Mouse (Mus musculus) right cerebral cortex, postnatal 14 days (tissue): Measurements from ENCODE around the gene Pfkp.

ENCODE experiments used
- DNase-seq: peaks from one replicate; pipeline ENCODE4 v3.0.0; 2022

The Pfkp gene

GRCm38 (mm10) chr13:6648669-6649233, at the start of gene Pfkp:
TSS of gene Pfkp (minus strand) at chr13:6648777.
- peak; percentile 96 for DNase-seq

- no peak for DNase-seq
These were observed 42.0 kb upstream of the Pfkp start for GRCm38 (mm10) chr13:6690607-6691006.

GRCm38 (mm10) chr13:6689962-6690361, 41.4 kb upstream of the Pfkp start:
- DNase-seq, result peak; percentile 54

DNA sequence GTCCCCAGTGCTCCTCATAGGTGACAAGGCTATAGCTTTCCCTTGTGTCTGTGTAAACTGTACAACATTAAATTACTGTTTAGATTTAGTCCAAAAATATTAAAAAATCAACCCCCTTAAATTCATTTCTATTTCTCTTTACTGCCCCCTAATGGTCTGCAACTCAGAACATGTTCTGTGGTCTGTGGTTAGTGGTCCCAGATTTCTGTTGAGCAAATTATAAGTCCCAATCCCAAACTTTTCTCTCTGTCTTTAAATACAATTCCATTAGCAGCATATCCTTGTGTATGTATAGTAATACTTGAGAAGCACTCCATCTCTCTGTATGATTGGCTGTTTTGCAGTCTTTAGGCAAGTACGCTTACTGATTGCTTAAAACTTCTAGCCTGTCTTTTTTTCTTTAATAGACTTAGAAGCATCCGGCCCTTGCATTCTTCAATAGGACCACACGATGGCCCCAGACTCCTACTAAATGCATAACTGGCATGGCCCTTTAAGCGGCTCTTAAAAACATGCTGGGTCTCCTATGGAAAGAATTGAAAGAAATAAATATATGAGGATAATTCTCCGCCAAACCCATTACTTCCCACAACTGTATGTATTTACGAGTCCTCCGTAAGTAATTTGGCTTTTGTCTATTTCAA, 40.3 kb upstream of the Pfkp start:
- peak; percentile 53 for DNase-seq

DNA sequence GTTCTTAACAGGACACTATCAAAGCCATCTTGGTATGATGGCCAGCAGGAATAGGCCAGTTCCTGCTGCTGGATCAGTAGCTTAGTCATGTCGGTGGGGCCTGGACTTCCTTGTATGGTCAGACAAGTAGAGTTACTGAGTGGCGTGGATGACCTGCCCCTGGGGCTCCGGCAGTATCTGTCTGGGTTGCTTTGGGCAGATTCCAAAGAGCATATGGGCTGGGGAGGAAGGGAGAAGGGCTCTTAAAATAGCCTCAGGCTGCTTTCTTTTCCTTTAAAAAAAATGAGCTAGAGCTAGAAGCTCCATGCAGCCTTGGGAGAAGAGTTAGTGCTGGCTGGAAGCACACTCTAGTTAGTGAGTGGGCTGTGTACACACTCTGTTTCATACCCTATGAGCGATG, 18.3 kb upstream of the Pfkp start:
- DNase-seq, result no peak

DNA sequence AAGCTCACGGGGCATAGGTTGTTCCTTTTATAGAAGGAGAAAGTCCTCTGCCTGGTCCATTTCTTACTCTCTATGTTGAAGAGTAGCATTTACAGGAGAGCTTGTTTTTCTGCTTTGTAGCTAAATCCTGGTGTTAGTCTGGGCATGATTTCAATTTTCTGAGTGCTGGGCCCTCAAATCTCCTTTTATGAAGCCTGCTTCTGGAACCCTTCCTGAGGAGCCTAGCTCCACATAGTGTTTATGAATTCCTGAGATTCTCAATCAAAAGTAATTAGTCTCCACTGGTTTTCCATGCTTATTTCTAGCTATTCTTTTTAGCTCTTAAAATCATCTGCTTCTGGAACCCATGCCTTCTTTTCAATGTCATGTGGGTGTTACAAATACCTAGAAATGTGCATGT, 16.9 kb upstream of the Pfkp start:
- DNase-seq, result no peak

- no peak for DNase-seq
These were observed 15.6 kb upstream of the Pfkp start for GRCm38 (mm10) chr13:6664216-6664615.

GRCm38 (mm10) chr13:6659314-6659713, 10.7 kb upstream of the Pfkp start:
- DNase-seq, result peak; percentile 45

DNA sequence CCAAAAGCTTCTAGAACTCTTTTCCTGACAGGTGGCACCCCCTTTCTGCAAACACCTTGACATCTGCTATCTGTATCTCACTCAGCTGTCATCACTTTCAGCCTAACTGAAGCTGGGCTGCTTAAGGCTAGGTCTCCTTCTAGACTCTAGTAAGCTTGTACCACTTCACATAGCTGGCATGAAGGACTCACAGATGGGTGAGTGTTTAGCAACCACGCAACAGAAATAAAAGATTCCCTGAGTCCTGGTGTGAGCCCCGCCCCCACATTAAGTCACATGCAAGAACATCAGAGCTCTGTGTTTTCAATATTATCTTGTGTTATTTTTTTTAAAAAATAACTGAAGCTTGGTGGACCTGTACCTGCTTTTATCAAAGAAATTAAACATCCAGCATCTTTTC, 8.7 kb upstream of the Pfkp start:
- DNase-seq, result peak; percentile 28

- DNase-seq, result no peak
These were observed 965 bp upstream of the Pfkp start for GRCm38 (mm10) chr13:6649542-6649941.

DNA sequence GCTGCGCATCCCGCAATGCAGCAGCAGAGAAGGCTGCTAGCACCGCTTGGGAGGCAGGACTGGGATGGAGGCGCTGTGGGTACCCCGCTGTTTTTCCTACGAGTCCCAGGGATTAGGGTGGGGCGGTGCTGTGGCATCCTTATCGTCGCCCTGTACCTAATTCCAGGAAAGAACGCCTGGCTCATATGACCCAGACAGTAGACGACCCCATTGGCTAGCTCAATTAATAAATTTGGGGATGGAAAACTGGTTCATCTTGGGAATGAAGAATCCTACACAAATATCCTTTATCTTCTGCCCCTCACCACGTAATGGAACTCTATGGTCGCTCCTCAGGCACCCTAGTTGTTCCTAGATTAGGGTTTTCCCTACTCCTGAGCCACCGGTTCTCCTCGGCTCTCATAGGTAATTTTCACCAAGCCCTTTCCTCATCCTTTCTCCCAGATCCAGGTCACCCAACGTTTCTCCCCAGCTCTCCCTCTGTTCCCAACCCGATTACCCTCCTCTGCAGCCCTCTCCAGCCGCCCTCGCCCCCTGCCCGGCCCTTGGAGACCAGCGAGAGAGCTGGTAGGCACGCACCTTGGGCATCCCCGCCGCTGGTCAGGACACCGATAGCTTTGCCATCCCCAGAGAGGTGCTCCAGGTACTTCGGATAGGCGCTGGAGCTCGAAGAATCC, 447 bp downstream of the Pfkp start:
- peak; percentile 47 for DNase-seq

- DNase-seq, result peak; percentile 53
These were observed 1.2 kb downstream of the Pfkp start for GRCm38 (mm10) chr13:6647067-6647991.

DNA sequence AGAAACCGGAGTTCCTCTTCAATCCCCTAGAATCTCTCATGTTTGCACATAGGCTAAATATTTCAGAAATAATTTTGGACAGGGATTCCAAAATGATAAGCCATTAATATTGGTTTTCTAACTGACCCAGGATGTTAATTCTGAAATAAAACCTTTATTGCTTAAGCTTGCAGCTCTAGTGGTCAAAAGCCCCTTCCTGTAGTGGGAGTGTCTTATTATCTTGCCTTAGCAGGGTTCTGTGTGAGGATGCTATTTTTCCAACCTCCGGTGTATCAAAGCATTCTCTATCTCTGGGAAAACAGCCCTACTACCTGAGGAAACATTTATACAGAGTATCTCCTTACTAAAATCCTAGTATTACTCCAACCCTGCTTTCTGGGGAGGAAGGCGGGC, 1.9 kb downstream of the Pfkp start:
- no peak for DNase-seq

DNA sequence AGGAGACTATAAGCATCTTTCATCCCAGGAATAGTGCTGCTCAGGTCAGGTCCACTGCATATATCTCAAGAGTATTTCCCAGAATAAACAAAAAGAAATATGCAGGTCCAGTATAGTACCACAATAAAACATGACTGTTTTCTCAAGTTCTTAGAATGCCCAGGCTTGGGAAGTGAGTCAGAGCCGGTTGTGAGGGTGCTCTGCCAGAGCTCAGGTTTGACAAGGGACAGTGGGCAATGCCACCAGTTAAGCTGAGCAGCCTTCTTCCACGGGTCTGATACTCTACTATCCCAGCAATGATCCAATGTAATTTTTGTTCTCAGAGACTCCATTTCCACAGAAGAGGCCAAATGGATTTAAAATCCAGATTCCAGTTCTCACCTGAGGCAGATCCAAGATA, 2.3 kb downstream of the Pfkp start:
- no peak for DNase-seq

- no peak for DNase-seq
These were observed 4.6 kb downstream of the Pfkp start for GRCm38 (mm10) chr13:6643968-6644367.

GRCm38 (mm10) chr13:6643026-6643425, 5.6 kb downstream of the Pfkp start:
- DNase-seq, result no peak

DNA sequence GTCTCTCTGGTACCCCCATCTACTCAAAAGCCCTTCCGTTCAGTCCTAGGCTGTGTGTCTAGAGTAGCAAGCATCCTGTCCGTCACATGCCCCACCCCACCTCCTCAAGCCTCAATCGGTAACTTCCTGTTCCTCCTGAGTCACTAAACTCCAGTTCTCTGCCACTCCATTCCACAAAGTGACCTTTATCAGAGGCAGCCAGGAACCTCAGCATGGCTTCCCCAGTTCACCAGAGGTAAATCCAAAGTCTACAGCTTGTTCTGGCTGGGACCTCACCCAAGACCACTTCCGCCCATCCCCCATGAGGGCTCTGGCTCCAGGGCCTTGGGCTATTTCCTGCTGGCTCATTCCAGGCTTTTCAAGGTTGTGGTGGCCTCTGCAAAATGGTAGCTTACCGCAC, 6.1 kb downstream of the Pfkp start:
- DNase-seq, result no peak

GRCm38 (mm10) chr13:6641497-6641896, 7.1 kb downstream of the Pfkp start:
- DNase-seq, result no peak

- no peak for DNase-seq
These were observed 9.0 kb downstream of the Pfkp start for GRCm38 (mm10) chr13:6639507-6640030.

GRCm38 (mm10) chr13:6638976-6639375, 9.6 kb downstream of the Pfkp start:
- DNase-seq, result no peak

DNA sequence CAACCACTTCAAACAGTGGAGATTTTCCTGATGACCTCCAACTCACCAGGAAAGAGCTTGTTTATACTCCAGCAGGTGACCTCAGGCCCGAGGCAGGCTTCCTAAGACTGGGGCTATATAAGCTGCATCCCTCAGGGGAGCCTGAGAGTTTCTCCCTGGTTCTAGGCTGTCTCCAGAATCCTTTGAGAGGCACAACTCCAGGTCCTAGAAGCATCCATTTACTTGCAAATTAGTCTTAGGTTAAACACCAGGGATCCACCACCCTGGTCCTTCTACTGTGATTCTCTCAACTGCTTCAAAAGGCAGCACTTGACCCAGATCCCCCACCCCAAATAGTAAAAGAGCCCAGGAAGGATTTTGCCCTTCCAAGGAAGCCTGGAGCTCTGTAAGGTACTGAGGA, 10.2 kb downstream of the Pfkp start:
- DNase-seq, result no peak

DNA sequence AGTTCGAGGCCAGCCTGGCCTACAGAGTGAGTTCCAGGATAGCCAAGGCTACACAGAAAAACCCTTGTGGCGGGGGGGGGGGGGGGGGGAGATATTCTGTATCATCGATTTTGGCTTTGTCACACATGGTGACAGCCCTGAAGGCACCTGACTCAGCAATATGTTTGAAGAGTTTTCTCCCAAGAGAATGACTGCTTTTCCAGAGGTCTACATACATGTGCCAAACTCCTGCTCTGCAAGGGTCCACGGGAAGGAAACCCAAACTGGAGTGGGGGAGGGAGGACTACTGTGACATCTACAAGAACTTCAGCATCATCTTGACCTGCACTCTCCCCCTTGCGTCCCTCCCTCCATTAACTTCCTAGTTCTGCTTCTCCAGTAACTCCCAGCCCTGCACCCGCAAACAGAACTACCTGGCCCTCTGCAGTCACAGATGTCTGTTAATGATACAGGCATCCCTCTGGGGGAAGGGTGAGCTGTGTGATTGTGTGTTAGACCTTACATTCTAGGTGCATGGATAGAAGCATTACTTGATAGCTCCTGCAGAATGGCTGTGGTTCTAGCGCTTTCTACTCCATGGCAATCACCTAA, 10.9 kb downstream of the Pfkp start:
- no peak for DNase-seq

DNA sequence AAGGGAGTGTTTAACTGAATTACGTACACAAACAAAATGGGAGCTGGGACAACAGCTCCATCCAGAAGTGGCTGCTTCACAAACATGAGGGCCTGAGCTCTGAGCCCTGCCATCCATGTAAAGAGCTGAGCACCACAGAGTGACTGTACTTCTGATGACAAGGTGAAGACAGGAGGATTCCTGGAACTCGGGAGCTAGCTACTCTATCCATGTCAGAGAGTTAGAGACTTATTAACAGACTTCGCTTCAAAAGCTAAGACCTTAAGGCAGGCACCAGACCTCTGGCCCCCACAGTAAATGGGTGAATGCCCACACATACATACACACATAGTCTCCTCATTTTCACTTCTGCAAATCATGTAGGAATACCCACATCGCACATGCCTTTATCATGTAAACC, 11.6 kb downstream of the Pfkp start:
- no peak for DNase-seq
